Mouse (Mus musculus): Measurements from ENCODE around the gene Olfr463.

Gene Olfr463

GRCm38 (mm10) chr11:87847884-87848283 is 49.3 kb downstream of the Olfr463 start:
- no peak for DNase-seq (ENCODE audit: low spot score in 2 of 2)

GRCm38 (mm10) chr11:87846968-87847600 is 50.1 kb downstream of the Olfr463 start:
- DNase-seq (ENCODE audit: low spot score in 2 of 2) = no peak
